In genomic region chr11:120060634-120061033, GRCm38 (mm10) we compare ENCODE assay signal across 17 mouse cellular contexts.
"Had no signal": no experiment of that assay in that cellular context is flagged by ENCODE, and none has a peak within 500 bp of the region (broad histone marks: within the 10 kb centered on the region; RNA-seq: fewer than 3 reads in every experiment).

No protein-coding gene starts in this region.

- H3K36me3 ChIP-seq: stomach, embryonic 15.5 days had no signal

- H3K9ac ChIP-seq: lung, embryonic 14.5 days; midbrain, embryonic 12.5 days; neural tube, embryonic 13.5 days; neural tube, embryonic 15.5 days; stomach, embryonic 15.5 days had no signal

- ATAC-seq: midbrain, embryonic 16.5 days had no signal

- H3K27ac ChIP-seq: midbrain, embryonic 10.5 days; midbrain, embryonic 12.5 days; neural tube, embryonic 13.5 days; neural tube, embryonic 15.5 days; stomach, embryonic 15.5 days; stomach, postnatal 0 days had no signal

- H3K4me2 ChIP-seq: lung, embryonic 14.5 days; midbrain, embryonic 12.5 days; neural tube, embryonic 13.5 days; neural tube, embryonic 15.5 days; stomach, embryonic 15.5 days had no signal

- H3K9me3 ChIP-seq: midbrain, embryonic 10.5 days; midbrain, embryonic 12.5 days; neural tube, embryonic 13.5 days; neural tube, embryonic 15.5 days; stomach, embryonic 15.5 days had no signal

- H3K27me3 ChIP-seq: midbrain, embryonic 12.5 days; neural tube, embryonic 13.5 days; neural tube, embryonic 15.5 days; stomach, embryonic 15.5 days had no signal

- H3K4me1 ChIP-seq: midbrain, embryonic 12.5 days; neural tube, embryonic 13.5 days; neural tube, embryonic 15.5 days; stomach, embryonic 15.5 days had no signal

- DNase-seq: lung, adult 18-20 months; lung, embryonic 14.5 days; lung, postnatal 10 days; lung, postnatal 4 days; midbrain, embryonic 14.5 days; right cerebral cortex, postnatal 14 days; thymus, adult 2 months; thymus, postnatal 25 days; thymus, postnatal 4 days had no signal

- H3K4me3 ChIP-seq: midbrain, embryonic 10.5 days; midbrain, embryonic 12.5 days; myocyte; neural tube, embryonic 13.5 days; neural tube, embryonic 15.5 days; stomach, embryonic 15.5 days had no signal
